Mouse (Mus musculus) lung, adult 2 months (tissue): ENCODE measurements around the gene Mmp2.

Experiments used
- CTCF ChIP-seq: fragments of 200-500 bp; IDR thresholded peaks from 2 replicates; pipeline ENCODE4 v1.5.1; 2011; ENCODE audit warnings: mild to moderate bottlenecking, low read length, control low read depth; ENCODE audit not compliant: insufficient read depth
- POLR2A ChIP-seq: fragments of 200-500 bp; IDR thresholded peaks from 2 replicates; pipeline ENCODE4 v1.6.1; 2011; ENCODE audit warnings: low read depth, mild to moderate bottlenecking, control low read depth, low read length, borderline replicate concordance; ENCODE audit errors: extremely low read depth

DNA sequence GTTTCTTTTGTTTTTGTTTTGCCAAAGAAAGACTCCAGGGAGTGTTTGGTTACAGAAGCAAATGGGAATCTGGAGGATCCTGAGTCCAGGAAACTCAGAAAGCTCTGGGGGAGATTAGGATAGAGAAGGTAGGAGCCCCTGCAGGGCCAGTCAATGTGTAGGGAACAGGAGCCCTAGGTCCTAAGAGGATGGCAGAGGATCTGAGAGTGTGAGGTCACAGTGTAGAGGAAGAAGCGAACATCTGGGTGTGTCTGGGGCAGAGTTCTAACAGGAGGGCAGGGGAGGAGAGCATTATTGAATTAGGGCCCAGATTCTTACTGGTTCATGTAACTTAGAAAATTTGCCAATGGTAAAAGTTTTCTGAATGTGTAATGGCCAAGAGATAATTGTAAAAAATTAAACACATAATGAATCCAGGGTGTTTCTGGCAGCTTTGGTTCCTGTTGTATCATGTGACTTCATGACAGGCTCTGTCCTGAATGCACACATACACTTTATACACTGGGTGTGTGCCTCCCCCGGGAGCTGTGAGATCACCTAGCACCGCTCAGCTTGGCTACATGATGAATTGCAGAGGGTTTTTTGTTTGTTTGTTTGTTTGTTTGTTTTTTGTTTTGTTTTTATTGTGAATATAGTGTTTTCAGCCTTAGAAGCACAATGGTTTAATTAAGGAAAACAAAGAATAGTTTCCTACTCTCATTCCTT is 43.0 kb upstream of the Mmp2 start:
- TF ChIP-seq CTCF (no peak), POLR2A (no peak)
